Mouse (Mus musculus) forebrain, embryonic 16.5 days (tissue): ENCODE results near the gene Pmfbp1. TPM values are rescaled to one million over a fixed set of nuclear protein-coding genes. Genes with fewer than 3 reads are reported as not detected.

Experiments used
- ATAC-seq: fragments of 200-750 bp; cut with Nextera tagmentation; 2 replicates; pipeline ENCODE4 v1.8.0; 2017; ENCODE audit warnings: mild to moderate bottlenecking, moderate library complexity
- H3K27ac ChIP-seq: fragments of 300-500 bp; sonication (generic); 2 replicates; pipeline ENCODE4 v1.5.1; 2014; ENCODE audit warnings: low read length, control low read depth
- H3K27me3 ChIP-seq: fragments of 300-500 bp; sonication (generic); replicated peaks from 2 replicates; pipeline ENCODE4 v1.6.1; 2014; ENCODE audit warnings: low read length; ENCODE audit not compliant: control insufficient read depth, insufficient read depth
- H3K36me3 ChIP-seq: fragments of 300-500 bp; sonication (generic); 2 replicates; pipeline ENCODE4 v1.6.1; 2014; ENCODE audit not compliant: control insufficient read depth, insufficient read depth
- H3K4me1 ChIP-seq: fragments of 300-500 bp; sonication (generic); replicated peaks from 2 replicates; pipeline ENCODE4 v1.6.1; 2014; ENCODE audit warnings: low read length; ENCODE audit not compliant: control insufficient read depth, insufficient read depth
- H3K4me2 ChIP-seq: fragments of 300-500 bp; sonication (generic); 2 replicates; pipeline ENCODE4 v1.6.1; 2014; ENCODE audit warnings: mild to moderate bottlenecking, low read length, control low read depth
- H3K4me3 ChIP-seq: fragments of 300-500 bp; sonication (generic); replicated peaks from 2 replicates; pipeline ENCODE4 v1.5.1; 2014; ENCODE audit warnings: mild to moderate bottlenecking, low read length, control low read depth
- H3K9ac ChIP-seq: fragments of 300-500 bp; sonication (generic); replicated peaks from 2 replicates; pipeline ENCODE4 v1.6.1; 2014; ENCODE audit warnings: low read depth, low read length, control low read depth
- H3K9me3 ChIP-seq: fragments of 300-500 bp; sonication (generic); 2 replicates; pipeline ENCODE4 v1.6.1; 2016; ENCODE audit warnings: low read length; ENCODE audit not compliant: control insufficient read depth
- WGBS: fragments of 180-500 bp; shearing (Covaris S2); extraction: QIAGEN DNeasy Blood & Tissue Kit; methylation state at CpG from one replicate; pipeline ENCODE4 v1.1.7; 2014; 5-methylcytosine and 5-hydroxymethylcytosine counted together
- polyA plus RNA-seq: library from polyadenylated mRNA; unstranded; fragments of >200 nt; fragmentation: Nextera tagmentation; extraction: Ambion mirVana; gene quantifications from 2 replicates; pipeline ENCODE4 v1.2.1, GENCODE M21; 2015

Gene Pmfbp1
- polyA plus RNA-seq, 1 experiment from 2014 or later = 0.18 TPM

DNA sequence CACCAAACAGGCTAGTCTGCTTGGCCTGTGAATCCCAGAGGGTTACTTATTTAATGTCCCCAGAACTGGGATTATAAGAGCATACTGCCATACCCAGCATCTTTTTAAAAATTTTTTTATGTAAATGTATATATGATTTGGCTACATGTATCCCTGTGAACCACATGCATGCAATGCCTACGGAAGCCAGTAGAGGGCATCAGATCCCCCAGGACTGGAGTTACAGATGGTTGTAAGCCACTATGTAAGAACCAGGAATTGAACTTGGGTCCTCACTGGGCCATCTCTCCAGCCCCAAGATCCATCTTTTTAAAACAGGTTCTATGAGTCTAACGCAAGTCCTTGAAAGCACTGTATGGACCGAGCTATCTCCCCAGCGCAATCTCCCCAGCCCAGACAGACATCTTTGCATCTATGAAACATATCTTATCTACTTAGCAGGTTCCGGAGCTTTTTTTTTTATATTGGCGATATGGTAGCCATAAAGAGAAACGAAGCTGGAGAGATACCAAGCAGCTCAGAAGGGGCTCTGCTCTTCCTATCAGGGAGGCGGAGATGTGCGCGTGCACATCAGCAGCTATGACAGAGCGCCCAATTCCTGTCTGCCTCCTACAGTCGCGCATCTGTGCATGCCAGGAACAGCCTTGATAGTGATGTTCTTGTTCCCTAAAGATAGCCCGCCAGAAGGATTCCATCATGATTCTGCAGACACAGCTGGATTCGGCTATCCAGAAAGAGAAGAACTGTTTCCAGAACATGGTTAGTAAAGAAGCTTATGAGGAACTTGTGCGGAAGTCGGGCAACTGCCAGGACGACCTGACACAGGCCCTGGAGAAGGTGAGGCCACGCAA, 41.5 kb downstream of the Pmfbp1 start:
- H3K27ac ChIP-seq = no peak overlapping the region
- H3K4me1 ChIP-seq = no peaks in the 10 kb centered on the region
- H3K4me3 ChIP-seq = no peak overlapping the region
- no peaks in the 10 kb centered on the region for H3K27me3 ChIP-seq
- H3K9ac ChIP-seq = no peak overlapping the region
- ATAC-seq = no peak
- whole genome bisulfite sequencing = 88% methylated on average over 19 of the region's 19 CpGs
- H3K9me3 ChIP-seq = no peaks in the 10 kb centered on the region
- H3K36me3 ChIP-seq = no peaks in the 10 kb centered on the region
- no peak overlapping the region for H3K4me2 ChIP-seq

DNA sequence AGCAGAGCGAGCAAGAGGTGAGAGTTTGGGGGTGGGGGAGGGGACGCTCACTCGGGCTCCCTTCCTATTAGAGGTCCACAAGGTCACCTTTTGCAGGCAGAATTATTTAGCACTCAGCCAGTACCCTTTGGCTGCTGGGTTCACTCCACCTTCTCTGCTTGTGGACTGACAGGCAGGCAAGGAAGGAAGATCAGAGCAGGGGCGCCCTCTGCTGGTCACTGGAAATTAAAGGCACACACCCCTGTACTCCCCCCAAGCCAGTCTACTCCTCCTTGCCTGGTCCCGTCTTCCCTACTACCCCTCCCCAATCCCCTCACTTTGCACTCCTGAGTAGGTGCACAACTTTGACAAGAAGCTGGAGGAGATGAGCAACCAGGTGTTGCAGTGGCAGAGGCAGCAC, 42.9 kb downstream of the Pmfbp1 start:
- no peaks in the 10 kb centered on the region for H3K27me3 ChIP-seq
- no peak overlapping the region for H3K4me2 ChIP-seq
- 6% methylated on average over 5 of the region's 5 CpGs for WGBS

DNA sequence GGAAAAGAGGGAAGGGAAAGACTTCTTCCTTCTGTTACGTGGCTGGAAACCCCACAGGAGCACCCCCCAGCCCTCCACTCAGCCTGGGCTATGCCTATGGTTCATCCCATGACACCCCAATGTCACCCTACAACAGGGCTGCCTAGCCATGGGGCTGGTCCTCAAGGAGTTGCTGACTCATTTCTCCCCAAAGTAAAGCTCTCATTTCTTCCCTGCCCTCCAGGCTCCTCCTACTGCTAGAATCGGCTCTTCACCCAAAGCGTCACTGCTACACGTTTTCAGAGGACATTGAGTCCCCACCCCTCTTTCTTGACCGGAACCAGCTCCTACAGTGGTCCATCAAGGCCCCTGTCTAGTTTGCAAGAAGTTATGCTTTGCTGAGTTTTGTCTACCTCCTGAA, 48.3 kb downstream of the Pmfbp1 start:
- H3K27me3 ChIP-seq = no peaks in the 10 kb centered on the region
- H3K27ac ChIP-seq = no peak overlapping the region
- H3K9ac ChIP-seq = no peak overlapping the region
- no peak overlapping the region for H3K4me2 ChIP-seq
- H3K9me3 ChIP-seq = no peaks in the 10 kb centered on the region
- 73% methylated on average over 5 of the region's 5 CpGs for WGBS
- H3K4me1 ChIP-seq = no peaks in the 10 kb centered on the region
- ATAC-seq = no peak
- H3K4me3 ChIP-seq = no peak overlapping the region
- peaks cover under 1% of the 10 kb centered on the region; the same call in 1 of the 2 replicates for H3K36me3 ChIP-seq

More for the DNA sequence above, 42.9 kb downstream of the Pmfbp1 start:
- Histone ChIP-seq H3K9ac (no peak overlapping the region), H3K4me3 (no peak overlapping the region), H3K27ac (no peak overlapping the region), H3K9me3 (no peaks in the 10 kb centered on the region), H3K4me1 (no peaks in the 10 kb centered on the region), H3K36me3 (no peaks in the 10 kb centered on the region)
- ATAC-seq = peak; percentile 90

DNA sequence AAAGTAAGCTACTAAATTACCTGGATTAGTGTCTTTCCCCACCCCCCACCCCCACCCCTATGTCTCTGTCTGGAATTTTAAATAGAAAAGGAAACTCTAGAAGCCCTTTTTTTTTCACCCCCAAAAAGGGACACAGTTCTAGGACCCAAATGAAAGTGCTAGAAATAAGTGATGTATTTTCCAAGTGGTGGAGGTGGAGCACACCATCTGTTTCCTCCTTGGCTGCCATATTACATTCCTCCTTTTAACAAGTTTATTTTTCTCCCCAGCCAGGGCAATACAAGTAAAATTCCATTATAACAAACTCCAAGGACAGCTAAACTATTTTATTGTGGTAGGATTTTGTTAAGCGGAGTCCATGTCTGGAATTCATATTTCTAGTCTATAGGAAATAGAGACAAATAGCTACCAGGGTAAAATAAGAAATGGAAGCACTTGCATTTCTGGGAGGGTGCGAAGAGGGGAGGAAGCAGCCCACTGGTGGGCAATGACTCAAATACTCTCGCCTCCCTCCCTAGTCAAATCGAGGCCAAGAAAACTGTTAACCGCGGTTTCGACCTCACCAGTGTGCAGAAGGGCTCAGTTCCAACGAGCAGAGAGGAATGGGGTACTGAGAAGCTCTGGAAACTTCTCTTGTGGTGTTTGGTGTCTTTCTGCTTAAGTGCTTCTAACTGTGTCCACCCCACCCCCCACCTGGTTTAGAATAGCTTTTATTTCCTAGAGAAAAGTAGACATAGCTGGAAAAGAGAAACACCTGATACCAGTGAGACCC, 49.1 kb downstream of the Pmfbp1 start:
- Histone ChIP-seq H3K4me2 (no peak overlapping the region), H3K36me3 (peaks cover 6% of the 10 kb centered on the region; the same call in 1 of the 2 replicates), H3K9ac (no peak overlapping the region), H3K27me3 (no peaks in the 10 kb centered on the region), H3K9me3 (no peaks in the 10 kb centered on the region), H3K4me3 (no peak overlapping the region), H3K27ac (no peak overlapping the region), H3K4me1 (no peaks in the 10 kb centered on the region)
- WGBS = 85% methylated on average over 8 of the region's 8 CpGs
- ATAC-seq = no peak

DNA sequence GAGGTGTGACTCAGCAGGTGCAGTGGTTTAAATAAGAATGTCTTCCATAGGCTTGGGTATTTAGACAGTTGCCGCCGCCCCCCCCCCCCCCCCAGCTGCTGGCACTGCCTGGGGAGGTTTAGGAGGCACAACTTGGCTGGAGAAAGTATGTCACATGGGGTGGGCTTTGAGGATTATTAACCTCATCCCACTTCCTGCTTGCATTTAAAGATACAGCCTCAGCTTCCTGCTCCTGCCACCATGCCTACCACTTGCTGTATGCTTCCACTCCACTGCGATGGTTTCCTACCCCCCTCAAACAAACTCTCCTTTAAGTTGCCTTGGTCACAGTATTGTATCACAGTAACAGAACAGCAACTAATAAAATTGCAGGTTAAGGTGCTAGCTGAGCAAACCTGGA, 50.2 kb downstream of the Pmfbp1 start:
- Histone ChIP-seq H3K9ac (no peak overlapping the region), H3K9me3 (no peaks in the 10 kb centered on the region), H3K27me3 (no peaks in the 10 kb centered on the region), H3K4me3 (no peak overlapping the region), H3K4me1 (no peaks in the 10 kb centered on the region), H3K4me2 (no peak overlapping the region), H3K36me3 (peaks cover 13% of the 10 kb centered on the region), H3K27ac (no peak overlapping the region)
- 83% methylated on average over 1 of the region's 3 CpGs for WGBS
- no peak for ATAC-seq

DNA sequence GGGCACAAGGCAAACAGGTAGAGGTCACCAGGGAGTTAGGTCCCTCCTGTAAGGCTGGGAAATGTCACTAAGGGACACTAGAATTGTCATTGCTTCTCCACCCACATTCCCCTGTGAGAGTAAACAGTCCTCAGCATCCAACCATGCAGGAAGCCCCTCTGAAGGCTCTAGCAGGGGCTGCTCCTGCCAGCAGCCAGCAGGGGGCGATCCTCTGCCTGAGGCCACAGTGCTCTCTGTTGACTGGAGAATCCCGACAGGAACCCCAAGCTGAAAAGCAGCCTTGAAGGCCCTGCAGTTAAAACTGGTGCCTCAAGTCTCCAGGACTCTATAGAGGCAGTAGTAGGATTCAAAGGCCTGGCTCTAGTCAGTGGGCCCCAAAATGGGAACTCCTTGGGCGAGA, 57.8 kb downstream of the Pmfbp1 start:
- no peak for ATAC-seq
- no peak overlapping the region for H3K4me3 ChIP-seq
- no peaks in the 10 kb centered on the region for H3K4me1 ChIP-seq
- no peak overlapping the region for H3K9ac ChIP-seq
- H3K4me2 ChIP-seq = no peak overlapping the region
- peaks cover 80% of the 10 kb centered on the region for H3K36me3 ChIP-seq
- no peak overlapping the region for H3K27ac ChIP-seq
- WGBS = 37% methylated on average over 3 of the region's 3 CpGs
- H3K27me3 ChIP-seq = no peaks in the 10 kb centered on the region
- H3K9me3 ChIP-seq = no peaks in the 10 kb centered on the region

DNA sequence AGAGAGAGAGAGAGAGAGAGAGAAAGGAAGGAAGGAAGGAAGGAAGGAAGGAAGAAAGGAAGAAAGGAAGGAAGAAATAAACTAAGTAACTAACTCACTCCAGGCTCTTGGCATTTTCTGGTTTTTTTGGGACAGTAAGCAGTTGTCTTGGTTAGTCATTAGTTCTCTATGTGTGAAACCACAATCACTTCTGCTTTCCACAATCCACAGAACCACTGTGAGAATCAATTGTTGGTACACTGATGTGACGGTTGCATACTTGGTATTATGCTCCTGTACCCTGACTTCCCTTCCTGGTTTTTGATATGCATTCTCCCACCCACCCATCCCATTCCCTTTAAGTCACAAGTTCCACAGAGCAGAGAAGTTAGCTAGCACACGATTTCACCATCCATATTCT, 70.1 kb downstream of the Pmfbp1 start:
- Histone ChIP-seq H3K9ac (no peak overlapping the region), H3K4me2 (no peak overlapping the region), H3K4me1 (peaks cover 16% of the 10 kb centered on the region), H3K4me3 (no peak overlapping the region), H3K9me3 (no peaks in the 10 kb centered on the region), H3K36me3 (peaks cover 19% of the 10 kb centered on the region), H3K27me3 (no peaks in the 10 kb centered on the region), H3K27ac (no peak overlapping the region)
- WGBS = 76% methylated on average over 2 of the region's 2 CpGs
- ATAC-seq = no peak

DNA sequence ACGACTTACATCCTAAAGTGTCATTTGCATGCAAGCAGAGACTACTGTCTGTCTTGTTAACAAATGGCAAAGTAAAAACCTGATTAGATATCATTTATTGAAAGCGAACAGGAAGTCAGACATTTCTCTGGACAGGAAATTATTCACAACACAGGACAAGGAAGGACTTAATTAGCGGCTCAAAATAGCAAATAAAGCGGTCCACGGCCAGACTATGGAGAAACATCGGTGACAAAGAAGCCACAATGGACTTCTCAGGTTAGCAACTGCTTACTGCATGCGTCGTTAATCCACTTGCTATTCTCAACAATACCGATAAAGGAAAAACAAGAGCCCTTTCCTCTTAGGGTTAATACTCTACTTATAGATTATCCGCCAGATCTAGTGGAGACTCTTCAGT, 70.9 kb downstream of the Pmfbp1 start:
- peaks cover 10% of the 10 kb centered on the region for H3K36me3 ChIP-seq
- H3K27me3 ChIP-seq = no peaks in the 10 kb centered on the region
- WGBS = 6% methylated on average over 10 of the region's 10 CpGs
- no peak for ATAC-seq
- H3K4me3 ChIP-seq = peak overlapping the region; percentile 87
- H3K27ac ChIP-seq = no peak overlapping the region; the same call in 1 of the 2 replicates
- H3K9me3 ChIP-seq = no peaks in the 10 kb centered on the region
- H3K4me2 ChIP-seq = peak overlapping the region; percentile 87
- peaks cover 16% of the 10 kb centered on the region for H3K4me1 ChIP-seq
- peak overlapping the region; percentile 90 for H3K9ac ChIP-seq

DNA sequence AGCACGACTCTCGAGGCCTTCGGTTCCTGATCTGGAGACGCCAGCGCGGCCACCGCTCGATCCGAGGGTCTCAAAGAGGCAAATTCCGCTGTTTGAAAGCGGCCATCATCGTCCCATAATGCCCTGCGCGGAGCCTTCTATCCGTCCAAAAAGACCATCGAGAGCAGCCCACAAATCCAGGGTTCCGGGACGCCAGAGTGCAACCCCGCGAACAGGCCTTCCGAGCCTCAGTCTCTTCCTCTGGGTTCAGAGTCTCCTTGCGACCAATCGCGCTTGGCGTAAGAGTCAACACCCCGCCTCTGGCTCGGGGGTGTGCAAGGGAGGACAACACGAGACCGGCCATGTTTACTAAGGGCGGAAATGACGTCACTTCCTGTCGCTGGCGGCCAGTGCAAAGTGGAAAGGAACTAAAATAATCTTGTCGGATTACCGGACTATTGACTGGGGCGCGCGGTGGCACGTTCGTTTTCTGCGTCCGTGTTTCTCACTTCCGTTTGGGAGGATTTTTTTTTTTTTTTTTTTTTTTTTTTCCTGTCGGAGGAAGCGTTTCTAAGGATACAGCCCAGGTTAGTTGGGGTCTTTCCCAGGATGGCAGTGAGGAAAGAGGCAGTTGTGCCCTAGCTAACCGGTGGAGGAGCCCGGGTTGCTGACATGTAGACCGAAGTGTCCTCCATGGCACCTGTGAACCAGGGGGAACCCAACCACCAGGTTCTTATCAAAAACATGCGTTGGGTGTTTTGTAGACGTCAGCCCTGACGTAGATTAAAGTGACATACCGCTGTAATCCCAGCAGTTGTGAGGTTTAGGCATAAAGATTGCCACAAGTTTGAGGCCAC, 71.9 kb downstream of the Pmfbp1 start, which contains the start of the genes Dhx38 and Txnl4b:
Gene Dhx38 (minus strand): TSS at position 364 of the 836 bp plus-strand sequence.
Gene Txnl4b (plus strand): TSS at position 395 of the 836 bp plus-strand sequence.
- Histone ChIP-seq H3K4me3 (peak within 1 kb of the TSS; percentile 87), H3K4me1 (peaks cover 16% of the 10 kb centered on the region), H3K27ac (peak within 1 kb of the TSS; percentile 90), H3K36me3 (peaks cover 6% of the 10 kb centered on the region), H3K27me3 (no peaks in the 10 kb centered on the region), H3K9ac (peak within 1 kb of the TSS; percentile 90), H3K4me2 (peak within 1 kb of the TSS; percentile 87), H3K9me3 (no peaks in the 10 kb centered on the region)
- under 1% methylated on average over 52 of the region's 52 CpGs for WGBS
- peak; percentile 100 for ATAC-seq
